Mouse (Mus musculus): ENCODE measurements around the gene Hoxd12. TPM values are rescaled to one million over a fixed set of nuclear protein-coding genes. Genes with fewer than 3 reads are reported as not detected.

The Hoxd12 gene
- polyA plus RNA-seq, 1 experiment = not detected

DNA sequence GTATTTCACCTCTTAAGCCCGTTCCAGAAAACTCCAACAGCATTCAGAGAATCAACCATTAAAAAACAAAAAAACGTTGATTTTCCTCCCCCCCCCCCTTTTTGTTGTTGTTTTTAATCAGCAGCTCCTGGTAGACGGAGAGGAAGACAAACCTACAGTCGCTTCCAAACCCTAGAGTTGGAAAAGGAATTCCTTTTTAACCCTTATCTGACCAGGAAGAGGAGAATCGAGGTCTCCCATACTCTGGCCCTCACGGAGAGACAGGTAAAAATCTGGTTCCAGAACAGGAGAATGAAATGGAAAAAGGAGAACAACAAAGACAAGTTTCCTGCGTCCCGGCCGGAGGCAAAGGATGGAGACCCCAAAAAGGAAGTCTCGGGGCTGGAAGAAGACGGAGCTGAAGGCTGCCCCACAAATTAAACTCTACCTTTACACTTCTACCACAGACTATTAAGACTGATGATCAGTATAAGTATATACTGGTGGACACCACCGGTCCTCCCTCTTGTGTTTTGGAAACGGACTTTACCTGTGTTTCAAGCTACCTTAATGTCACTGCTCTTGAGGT, 31.7 kb downstream of the Hoxd12 start:
- no peak for DNase-seq (ENCODE audit: extremely low spot score in 1 of 2, low spot score in 1 of 2)

DNA sequence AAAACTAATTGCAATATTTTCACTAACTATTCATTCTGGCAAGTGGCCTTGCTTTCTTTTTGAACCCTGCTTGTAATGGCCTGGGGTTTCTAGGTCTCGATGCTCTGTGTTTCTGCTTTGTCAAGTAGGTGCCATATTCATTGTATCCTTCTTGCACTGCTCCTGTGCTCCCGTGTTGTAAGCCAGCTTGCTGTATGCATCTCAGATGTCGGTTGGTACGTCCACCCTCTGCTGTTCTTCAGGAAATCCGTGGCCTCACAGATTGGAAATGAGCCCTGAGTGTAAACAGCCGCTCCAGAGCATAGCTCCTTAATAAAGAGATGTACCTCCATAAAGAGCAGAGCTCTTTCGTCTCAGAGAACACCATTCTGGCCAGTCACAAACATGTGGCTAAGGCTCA, 32.8 kb downstream of the Hoxd12 start:
- no peak for DNase-seq (ENCODE audit: extremely low spot score in 1 of 2, low spot score in 1 of 2)

DNA sequence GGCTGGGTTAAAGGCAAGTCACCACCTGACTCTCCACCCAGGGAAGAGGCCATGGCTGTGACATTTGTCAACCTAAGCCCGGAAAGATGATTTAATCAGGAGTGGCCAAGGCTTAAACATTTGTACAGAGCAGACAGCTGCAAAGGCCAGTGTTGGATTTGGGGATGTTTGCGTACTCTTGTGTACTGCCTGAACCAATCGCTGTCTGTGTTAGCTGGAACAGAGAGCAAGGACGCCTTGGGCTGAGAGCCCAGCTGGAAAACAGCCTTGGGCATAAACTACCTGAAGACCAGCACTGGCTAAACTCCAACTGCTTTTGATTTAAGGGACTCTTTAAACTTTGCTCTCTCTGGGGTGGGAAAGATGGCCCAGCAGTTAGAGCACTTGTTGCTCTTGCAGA, 33.9 kb downstream of the Hoxd12 start:
- DNase-seq (ENCODE audit: extremely low spot score in 1 of 2, low spot score in 1 of 2) = no peak

DNA sequence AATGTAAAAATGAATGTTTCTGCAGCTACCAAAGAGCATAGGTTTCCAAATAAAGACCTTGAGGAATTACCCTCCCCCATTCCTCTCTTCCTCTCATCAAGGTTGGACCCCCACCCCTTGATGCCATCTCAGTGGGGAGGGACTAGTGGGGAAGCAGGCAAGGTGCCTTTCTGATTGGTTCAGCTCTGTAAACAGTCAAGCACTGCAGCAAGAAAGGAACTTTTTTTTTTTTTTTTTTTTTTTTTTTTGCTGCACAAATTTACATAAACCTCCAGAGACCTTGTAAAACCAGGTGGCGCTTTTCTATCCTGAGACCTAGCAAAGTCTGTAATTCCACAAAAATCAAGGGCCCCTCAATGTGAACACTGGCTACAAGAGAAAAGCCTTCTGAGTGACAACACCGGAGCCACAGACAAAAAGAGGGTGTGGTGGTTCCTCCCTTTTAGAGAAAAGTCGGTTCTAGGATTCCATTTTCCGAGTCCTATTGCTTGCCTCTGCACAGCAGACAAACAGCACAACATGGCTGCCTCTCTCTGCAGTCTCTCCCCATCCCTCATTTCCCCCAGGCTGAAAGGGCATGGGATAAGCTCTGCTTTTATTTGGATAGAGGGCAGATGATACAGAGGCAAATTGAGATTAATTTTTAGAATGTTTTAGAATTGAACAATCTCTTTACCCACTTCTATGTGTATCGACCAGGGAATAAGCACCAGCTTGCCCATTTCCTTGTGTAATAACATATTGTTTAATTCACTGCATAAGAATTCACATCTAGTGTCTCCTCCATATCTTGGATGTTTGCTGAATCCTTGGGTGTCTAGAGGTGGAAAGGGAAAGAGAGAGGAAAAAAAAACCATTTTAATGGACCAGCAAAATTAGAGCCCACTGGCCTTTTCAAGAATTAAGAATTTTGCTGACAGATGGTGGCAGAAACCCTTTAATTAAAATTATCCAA, 34.9 kb downstream of the Hoxd12 start:
- DNase-seq (ENCODE audit: extremely low spot score in 1 of 2, low spot score in 1 of 2) = no peak

DNA sequence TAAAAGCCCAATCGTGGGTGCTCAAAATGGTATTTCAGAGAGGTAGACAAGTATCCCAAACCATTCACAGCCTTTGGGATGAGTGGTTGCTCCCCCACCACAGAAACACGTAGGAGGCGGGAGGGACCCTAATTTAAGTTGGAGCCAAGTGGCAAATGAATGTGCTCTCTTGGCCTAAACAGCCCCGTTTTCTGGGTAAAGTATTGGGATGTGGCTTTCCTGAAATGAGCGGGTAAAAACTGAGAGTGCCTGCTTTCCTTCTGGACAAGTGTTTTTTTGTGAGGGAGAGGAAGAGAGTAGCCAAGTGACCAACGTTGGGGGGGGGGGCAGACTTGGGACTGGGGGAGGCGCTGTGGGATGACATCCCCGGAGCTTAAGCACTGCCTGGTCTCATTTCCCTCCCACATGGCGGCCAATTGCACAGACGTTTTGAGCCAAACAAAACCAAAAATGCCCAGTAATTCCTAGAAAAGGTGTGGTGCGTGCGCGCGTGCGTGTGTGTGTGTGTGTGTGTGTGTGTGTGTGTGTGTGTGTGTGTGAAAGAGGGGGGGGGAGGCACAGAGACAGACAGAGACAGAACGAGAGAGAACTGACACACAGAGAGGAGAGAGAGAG, 36.2 kb downstream of the Hoxd12 start:
- DNase-seq (ENCODE audit: extremely low spot score in 1 of 2, low spot score in 1 of 2) = no peak

DNA sequence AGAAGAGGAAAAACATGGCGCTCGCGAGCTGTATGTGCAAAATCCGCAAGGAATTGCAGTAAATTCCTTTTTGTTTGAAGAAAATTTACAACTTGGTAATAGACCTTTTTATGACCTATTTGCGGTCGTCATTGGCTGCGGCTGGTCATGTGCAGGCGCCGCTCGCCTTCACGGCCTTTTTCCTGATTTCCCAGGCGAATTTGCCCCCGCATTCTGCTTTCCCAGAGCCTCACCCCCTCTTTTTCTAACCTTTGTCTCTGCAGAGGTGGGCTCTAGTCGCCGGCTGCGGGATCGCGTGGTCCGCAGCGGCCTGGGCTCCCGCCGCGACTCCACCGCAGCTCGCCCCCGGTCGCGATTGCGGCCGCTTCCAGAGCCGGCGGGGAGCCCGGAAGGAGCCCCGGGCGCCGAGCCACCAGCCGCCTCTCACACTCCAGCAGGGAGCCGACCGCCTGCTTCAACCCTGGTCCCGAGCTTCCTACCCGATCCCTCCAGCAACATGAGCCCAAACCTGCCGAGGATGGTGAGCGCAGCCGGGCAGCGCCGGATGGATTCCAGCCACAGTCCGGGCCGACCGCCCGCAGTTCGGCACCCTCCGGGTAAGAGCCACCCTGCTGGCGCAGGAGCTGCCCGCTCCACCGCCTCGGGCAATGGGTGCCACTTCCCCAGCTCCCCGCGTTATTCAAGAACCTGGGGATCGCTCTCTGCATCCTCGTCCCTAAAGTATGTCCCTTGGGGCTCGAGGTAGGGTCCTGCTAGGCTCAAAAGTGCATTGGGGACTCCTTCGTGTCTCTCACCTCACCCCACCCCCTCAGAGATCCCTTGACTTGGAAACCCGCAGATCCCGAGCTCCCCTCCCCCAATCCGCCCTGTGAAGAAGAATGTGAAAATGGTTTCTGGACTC, 37.2 kb downstream of the Hoxd12 start, which contains the start of the genes Hoxd3 and Hoxd4:
Gene Hoxd3 (plus strand): TSS at position 207 of the 901 bp plus-strand sequence.
Gene Hoxd4 (plus strand): TSS at position 209 of the 901 bp plus-strand sequence.
- DNase-seq (ENCODE audit: extremely low spot score in 1 of 2, low spot score in 1 of 2) = no peak

DNA sequence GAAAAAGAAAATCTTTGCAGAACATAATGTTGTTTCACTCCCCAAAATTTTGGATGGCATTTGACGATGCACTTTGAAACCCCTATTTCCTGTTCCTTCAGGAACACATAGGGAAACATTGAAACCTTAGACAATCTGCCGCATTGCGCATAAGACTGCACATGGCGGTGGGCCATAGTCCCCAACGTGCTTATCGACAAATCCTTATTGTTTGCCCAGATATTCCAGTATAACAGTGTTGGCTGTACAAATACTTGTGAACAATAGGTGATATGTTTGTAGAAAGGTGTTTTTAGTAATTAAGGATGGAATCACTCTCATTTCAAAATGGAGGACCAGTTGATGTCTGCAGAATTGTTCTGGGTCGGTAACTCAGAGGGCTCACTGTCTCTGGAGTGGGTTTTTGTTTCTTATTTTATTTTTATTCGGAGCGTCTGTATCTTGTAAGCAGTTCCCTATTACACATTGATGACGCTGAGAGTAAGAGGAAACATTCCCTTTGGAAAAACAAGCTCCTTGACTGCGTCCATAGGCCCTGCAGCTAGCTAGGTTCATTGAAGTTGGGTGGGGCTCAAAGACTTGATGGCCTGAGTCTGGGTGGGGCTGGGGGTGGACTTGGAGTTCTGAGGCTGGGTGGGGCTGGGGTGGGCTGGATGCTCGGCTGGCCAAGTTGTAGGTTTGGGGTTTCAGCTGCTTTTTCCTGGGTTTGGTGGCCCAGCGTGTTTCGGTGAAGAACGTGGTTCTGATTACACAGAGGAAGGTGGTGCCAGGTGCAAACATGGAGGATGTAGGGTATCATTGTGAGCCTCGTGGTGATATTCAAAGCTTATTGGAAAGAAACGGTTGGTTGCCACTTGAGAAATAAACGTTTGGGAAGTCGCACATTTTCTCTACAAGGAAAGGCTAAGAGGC, 38.7 kb downstream of the Hoxd12 start:
- no peak for DNase-seq (ENCODE audit: extremely low spot score in 1 of 2, low spot score in 1 of 2)

DNA sequence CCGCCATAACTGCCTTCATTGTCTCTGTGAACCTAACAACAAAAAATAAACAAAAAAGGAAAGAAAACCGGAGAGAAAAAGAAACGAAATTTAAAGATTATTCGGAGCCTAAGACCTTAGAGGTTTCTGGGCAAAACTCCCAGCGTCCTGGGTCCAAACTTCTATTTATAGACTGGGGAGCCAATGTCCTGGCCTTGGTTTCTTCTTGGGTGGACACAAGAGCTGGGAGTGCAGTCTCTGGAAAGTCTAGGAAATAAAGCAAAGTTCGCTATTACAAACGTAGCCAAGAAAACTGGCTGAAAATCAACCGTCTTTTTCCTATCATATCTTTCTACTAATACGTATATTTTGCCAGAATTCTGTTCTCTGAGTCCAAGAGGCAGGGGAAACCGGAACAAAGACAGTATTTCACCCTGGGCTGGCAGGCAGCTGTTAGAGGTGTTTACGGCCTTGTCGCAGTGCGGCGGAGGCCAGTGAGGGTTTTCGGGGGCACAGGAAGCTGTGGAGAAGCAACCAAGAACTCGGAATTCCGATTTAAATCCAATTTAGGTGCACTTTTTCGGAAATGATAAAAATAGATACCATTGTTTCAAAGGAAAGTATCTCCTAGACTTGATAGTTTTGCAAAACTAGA, 39.5 kb downstream of the Hoxd12 start:
- DNase-seq (ENCODE audit: extremely low spot score in 1 of 2, low spot score in 1 of 2) = no peak

DNA sequence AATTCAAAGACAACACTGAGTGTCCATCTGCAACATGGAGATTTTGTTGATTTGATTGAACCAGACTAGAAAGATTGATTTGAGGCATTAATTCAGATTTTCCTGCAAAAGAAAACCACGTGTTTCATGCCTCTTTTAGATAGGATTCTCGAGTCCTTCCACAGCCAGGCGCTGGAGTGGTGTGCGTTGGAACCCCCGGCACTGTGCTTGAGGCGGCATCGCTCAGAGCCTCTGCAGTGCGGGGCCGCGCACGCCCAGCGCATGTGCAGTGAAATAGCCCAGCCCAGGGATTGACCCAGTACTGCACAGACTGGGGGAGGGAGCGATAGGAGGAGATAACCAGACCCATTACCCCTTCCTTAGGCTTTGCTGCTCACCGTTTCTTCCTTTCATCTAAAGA, 40.1 kb downstream of the Hoxd12 start:
- DNase-seq (ENCODE audit: extremely low spot score in 1 of 2, low spot score in 1 of 2) = no peak

DNA sequence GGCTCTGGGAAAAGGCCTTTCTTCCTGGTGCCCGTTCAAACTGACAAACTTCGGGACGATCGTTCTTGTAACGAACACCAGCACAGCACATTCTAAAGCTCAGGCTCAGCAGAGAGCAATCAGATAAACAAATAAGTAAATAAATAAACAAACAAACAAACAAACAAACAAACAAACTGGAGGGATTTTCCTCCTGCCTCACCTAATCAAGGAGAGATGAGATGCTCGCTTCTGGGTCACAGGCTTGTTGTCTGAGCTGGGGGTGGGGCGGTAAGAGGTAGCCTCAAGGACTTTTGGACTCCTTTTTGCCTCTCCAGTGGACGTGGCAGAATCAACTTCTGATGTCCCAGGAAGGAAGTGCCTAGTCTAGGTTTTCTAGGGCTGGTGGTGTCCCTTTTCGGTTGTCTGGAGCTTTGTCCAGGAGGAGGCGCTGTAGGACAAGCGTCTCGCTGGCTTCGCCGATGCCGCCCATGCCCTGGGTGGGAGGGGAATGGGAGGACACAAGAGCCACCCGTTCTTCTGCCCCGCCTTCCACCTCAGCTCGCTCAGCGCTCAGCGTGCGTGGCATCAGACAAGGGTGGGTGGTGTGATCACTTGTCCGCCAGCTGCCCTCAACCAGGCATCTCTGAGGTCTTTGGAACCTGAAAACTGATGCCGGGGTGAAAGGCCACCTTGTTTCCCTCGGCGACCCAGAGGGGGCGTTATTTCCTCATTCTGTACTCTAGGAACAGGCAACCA, 40.9 kb downstream of the Hoxd12 start:
- peak; percentile 22 to 88 for DNase-seq (ENCODE audit: extremely low spot score in 1 of 2, low spot score in 1 of 2)

DNA sequence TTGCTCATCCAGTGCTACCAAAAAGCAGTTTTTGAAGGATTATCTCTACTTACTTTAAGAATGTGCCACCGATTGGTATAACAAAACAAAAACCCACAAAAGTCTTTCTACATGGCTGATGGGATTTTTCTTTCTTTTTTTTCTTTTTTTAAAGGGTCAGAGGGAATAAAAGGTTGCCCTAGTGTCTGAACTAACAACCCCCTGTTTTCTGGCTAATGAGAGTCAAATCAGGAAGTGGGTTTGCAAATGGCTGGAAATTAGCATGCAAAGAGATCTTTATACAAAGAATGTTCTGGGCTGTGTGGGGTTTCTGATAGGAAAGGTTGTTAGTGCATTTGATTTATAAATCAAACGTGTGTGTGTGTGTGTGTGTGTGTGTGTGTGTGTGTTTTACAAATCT, 45.6 kb downstream of the Hoxd12 start:
- no peak for DNase-seq (ENCODE audit: extremely low spot score in 1 of 2, low spot score in 1 of 2)

DNA sequence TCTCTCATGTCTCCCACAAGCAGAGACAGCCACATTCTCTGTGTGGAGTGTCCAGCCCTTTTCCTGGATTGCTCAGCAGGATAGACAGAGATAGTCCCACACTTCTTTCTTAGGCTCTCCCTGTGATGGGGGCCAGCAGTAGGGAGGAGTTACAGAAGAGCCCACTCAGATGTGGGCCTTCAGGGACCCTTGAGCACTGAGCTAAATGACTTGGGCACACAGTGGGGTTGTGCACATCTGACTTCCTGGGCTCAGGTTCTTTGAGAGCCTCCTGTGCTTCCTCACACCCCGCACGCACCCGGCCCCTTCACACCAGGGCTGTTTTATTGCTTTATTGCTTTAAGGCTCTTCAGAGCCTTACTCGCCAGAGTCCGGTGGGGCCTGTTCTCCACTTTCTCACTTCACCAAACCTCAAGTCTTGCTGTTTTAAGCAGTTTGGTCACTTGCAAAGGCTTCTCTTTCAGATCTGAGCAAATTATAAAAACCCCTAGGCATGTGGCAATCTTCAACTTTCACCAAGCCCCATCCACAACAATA, 46.2 kb downstream of the Hoxd12 start:
- DNase-seq (ENCODE audit: extremely low spot score in 1 of 2, low spot score in 1 of 2) = no peak

DNA sequence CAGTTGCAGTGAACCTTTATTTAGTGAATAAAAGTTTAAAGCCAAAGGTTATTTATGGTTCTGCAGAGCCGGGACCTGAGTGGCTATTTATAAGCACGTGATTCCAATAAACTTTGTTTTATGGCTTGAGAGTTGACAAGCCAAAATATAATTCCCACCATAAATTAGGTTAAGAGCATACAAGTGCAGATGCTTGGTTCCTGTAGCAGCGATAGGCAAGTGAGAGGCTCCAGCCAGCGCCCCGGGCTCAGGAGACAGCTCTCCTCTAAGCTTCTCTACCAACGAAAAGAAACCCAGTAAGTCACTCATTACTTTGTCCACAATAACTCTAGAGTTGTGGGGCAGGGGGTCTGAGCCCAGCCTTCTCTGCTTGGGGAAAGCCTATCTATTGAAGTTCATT, 47.1 kb downstream of the Hoxd12 start:
- DNase-seq (ENCODE audit: extremely low spot score in 1 of 2, low spot score in 1 of 2) = no peak

DNA sequence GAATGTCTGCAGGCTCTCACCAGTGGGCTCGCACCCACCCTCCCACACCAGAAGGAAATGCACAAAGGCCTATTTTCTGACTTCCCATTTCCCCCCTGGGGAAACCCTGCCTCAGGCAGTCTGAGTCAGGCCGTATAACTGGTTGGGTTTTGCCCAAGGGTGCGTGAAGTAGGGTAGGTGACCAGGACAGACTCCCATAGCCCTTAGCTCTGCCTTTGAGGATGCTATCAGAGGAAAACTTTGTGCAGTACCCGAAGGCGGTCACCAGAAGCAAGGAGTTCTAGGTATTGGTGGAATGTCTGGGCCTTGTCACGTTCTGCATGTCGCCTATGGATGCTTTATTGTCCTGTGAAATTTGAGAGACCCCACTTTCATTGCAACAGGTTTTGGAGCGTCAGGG, 48.1 kb downstream of the Hoxd12 start:
- no peak for DNase-seq (ENCODE audit: extremely low spot score in 1 of 2, low spot score in 1 of 2)

DNA sequence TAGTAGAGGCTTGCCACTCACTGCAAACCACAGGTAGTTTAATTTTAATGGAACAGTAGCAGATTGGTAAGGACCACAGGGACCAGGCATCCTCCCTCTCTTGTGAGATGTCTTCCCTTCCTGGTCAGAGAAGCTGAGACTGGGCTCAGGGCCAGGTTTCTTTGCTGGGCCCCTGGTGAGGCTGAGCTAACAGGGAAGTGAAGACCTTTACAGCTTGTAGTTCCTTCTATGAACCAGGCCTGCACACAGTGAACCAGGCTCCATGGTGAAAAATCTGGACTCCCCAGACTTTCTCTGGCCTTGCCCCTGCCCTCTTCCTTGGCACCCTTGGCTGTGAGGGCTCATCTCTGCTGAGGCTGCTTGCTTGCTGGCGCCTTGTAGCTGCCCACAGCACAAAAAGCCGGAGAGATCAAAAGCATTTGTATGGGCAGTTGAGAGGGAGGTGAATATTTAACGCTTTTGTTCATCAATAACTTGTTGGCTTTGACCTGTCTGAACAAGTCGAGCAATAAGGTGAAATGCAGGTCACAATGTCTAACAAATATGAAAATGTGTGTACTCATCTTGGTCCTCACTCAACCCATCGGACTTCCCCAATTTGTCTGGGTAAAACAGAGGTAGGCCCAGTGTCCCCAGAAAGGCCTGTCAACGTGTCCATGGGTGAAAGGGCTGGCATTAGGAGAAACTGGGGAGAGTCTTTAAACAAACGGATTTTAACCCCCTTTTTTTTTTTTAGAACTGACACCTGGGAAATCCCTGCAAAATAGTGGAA, 49.6 kb downstream of the Hoxd12 start:
- no peak for DNase-seq (ENCODE audit: extremely low spot score in 1 of 2, low spot score in 1 of 2)

DNA sequence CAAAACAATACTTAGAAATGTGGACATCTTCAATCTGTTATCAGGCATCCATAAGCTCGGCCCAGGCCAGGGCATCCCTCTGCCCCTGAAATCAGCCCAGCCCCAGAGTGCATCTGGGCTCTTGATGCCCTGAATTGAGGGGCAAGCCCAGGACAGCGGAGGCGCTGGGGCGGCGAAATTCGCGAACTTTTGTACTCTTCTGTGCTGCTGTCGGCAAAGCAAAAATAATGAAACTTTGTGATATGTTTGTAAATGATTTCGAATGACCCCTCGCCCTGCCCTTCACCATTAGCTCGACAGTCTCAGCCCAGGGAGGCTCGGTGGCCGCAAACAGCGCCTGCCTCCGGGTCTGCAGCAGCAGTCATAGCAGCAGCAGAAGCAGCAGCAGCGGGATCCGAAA, 50.4 kb downstream of the Hoxd12 start:
- DNase-seq (ENCODE audit: extremely low spot score in 1 of 2, low spot score in 1 of 2) = no peak

DNA sequence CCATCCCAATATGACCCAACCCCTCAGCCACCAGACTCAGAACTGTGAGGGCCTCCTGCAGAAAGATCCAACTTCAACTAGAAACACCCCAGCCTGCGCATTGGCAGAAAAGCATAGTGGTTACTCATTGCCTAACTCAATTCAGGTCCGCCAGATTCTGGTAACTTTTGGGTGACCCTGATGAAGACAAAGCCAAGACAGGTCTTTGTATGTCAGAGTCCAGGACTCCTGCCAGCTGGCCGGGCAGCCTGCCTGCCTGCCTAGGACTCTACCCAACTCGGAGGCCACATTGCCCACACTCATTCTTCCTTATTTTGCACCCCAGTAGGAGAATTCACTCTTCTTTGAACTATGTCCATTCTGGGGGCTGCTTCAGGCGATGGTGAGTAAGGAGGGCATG, 51.7 kb downstream of the Hoxd12 start, which contains the start of gene Gm28230:
Gene Gm28230 (plus strand): TSS at position 178 of the 400 bp plus-strand sequence.
- DNase-seq (ENCODE audit: extremely low spot score in 1 of 2, low spot score in 1 of 2) = no peak

All from frontal cortex, adult 2 months (tissue).